Mouse (Mus musculus) limb, embryonic 13.5 days (tissue): Measurements from ENCODE around the gene Stim1. TPM values are rescaled to one million over a fixed set of nuclear protein-coding genes. Genes with fewer than 3 reads are reported as not detected.
"Not testable (repeated sequence)": the region's sequence is repeated elsewhere in the genome, so short reads cannot be mapped to it uniquely, and the experiment has no call there.

ENCODE experiments used
- ATAC-seq: fragments of 200-750 bp; cut with Nextera tagmentation; 2 replicates; pipeline ENCODE4 v1.8.0; 2017; ENCODE audit warnings: low read depth, moderate number of reproducible peaks, moderate TSS enrichment; ENCODE audit not compliant: low FRiP score
- H3K27ac ChIP-seq: fragments of 300-500 bp; sonication (generic); 2 replicates; pipeline ENCODE4 v1.5.1; 2015; ENCODE audit warnings: inconsistent platforms, mild to moderate bottlenecking, moderate library complexity
- H3K27me3 ChIP-seq: fragments of 300-500 bp; sonication (generic); 2 replicates; pipeline ENCODE4 v1.6.1; 2015; ENCODE audit warnings: mild to moderate bottlenecking, inconsistent platforms
- H3K36me3 ChIP-seq: fragments of 300-500 bp; sonication (generic); 2 replicates; pipeline ENCODE4 v1.6.1; 2015; ENCODE audit warnings: inconsistent platforms, mild to moderate bottlenecking, moderate library complexity
- H3K4me1 ChIP-seq: fragments of 300-500 bp; sonication (generic); 2 replicates; pipeline ENCODE4 v1.6.1; 2015; ENCODE audit warnings: inconsistent platforms
- H3K4me2 ChIP-seq: fragments of 300-500 bp; sonication (generic); replicated peaks from 2 replicates; pipeline ENCODE4 v1.6.1; 2015; ENCODE audit warnings: inconsistent platforms, mild to moderate bottlenecking, moderate library complexity
- H3K4me3 ChIP-seq: fragments of 300-500 bp; sonication (generic); 2 replicates; pipeline ENCODE4 v1.5.1; 2015; ENCODE audit warnings: moderate library complexity, mild to moderate bottlenecking, inconsistent platforms
- H3K9ac ChIP-seq: fragments of 300-500 bp; sonication (generic); 2 replicates; pipeline ENCODE4 v1.6.1; 2015; ENCODE audit warnings: mild to moderate bottlenecking, inconsistent platforms
- H3K9me3 ChIP-seq: fragments of 300-500 bp; sonication (generic); 2 replicates; pipeline ENCODE4 v1.6.1; 2016; ENCODE audit warnings: inconsistent platforms
- WGBS: fragments of 180-500 bp; shearing (Covaris S2); methylation state at CpG from one replicate; pipeline ENCODE4 v1.1.7; 2015; 5-methylcytosine and 5-hydroxymethylcytosine counted together
- polyA plus RNA-seq: library from polyadenylated mRNA; unstranded; fragments of >200 nt; fragmentation: Nextera tagmentation; extraction: Ambion mirVana; gene quantifications from 2 replicates; pipeline ENCODE4 v1.2.1, GENCODE M21; 2015

Gene Stim1
- polyA plus RNA-seq, 1 experiment from 2014 or later, result 23.7 TPM

GRCm38 (mm10) chr7:102253631-102254030 is 14.0 kb upstream of the Stim1 start:
- ATAC-seq, result no peak
- 91% methylated on average over 1 of the region's 1 CpGs for WGBS
- no peak overlapping the region for H3K9ac ChIP-seq

GRCm38 (mm10) chr7:102255954-102256353 is 11.7 kb upstream of the Stim1 start, which contains the start of gene Rhog:
Gene Rhog (minus strand): TSS chr7:102256054.
- Histone ChIP-seq H3K36me3 (no peaks in the 10 kb centered on the region), H3K9me3 (no peaks in the 10 kb centered on the region), H3K4me3 (no peak within 1 kb of the TSS), H3K27ac (no peak within 1 kb of the TSS), H3K27me3 (no peaks in the 10 kb centered on the region), H3K4me1 (peaks cover 4% of the 10 kb centered on the region; the same call in 1 of the 2 replicates), H3K4me2 (no peak within 1 kb of the TSS), H3K9ac (no peak within 1 kb of the TSS)
- no peak for ATAC-seq
- 70% methylated on average over 3 of the region's 3 CpGs for WGBS

More at GRCm38 (mm10) chr7:102253631-102254030, 14.0 kb upstream of the Stim1 start:
- Histone ChIP-seq H3K4me3 (no peak overlapping the region), H3K27ac (no peak overlapping the region), H3K27me3 (no peaks in the 10 kb centered on the region), H3K36me3 (no peaks in the 10 kb centered on the region), H3K4me1 (peaks cover 10% of the 10 kb centered on the region), H3K4me2 (no peak overlapping the region), H3K9me3 (no peaks in the 10 kb centered on the region)

GRCm38 (mm10) chr7:102256636-102257035 is 11.0 kb upstream of the Stim1 start:
- no peaks in the 10 kb centered on the region for H3K9me3 ChIP-seq
- H3K27me3 ChIP-seq, result no peaks in the 10 kb centered on the region
- no peaks in the 10 kb centered on the region for H3K4me1 ChIP-seq
- no peak overlapping the region for H3K4me3 ChIP-seq
- ATAC-seq, result no peak
- H3K27ac ChIP-seq, result no peak overlapping the region
- 74% methylated on average over 3 of the region's 3 CpGs for WGBS
- no peak overlapping the region for H3K9ac ChIP-seq
- H3K36me3 ChIP-seq, result no peaks in the 10 kb centered on the region
- no peak overlapping the region for H3K4me2 ChIP-seq

- Histone ChIP-seq H3K27me3 (no peaks in the 10 kb centered on the region), H3K4me2 (no peak overlapping the region), H3K27ac (no peak overlapping the region), H3K36me3 (no peaks in the 10 kb centered on the region), H3K4me1 (no peaks in the 10 kb centered on the region), H3K4me3 (no peak overlapping the region), H3K9ac (no peak overlapping the region), H3K9me3 (no peaks in the 10 kb centered on the region)
- ATAC-seq, result peak; percentile 70
- WGBS, result 23% methylated on average over 4 of the region's 4 CpGs
Observed at GRCm38 (mm10) chr7:102258189-102258588, 9.4 kb upstream of the Stim1 start.

- Histone ChIP-seq H3K4me2 (no peak overlapping the region), H3K4me3 (no peak overlapping the region), H3K9me3 (no peaks in the 10 kb centered on the region), H3K4me1 (no peaks in the 10 kb centered on the region), H3K27ac (no peak overlapping the region), H3K36me3 (no peaks in the 10 kb centered on the region), H3K27me3 (no peaks in the 10 kb centered on the region), H3K9ac (no peak overlapping the region)
- 68% methylated on average over 3 of the region's 3 CpGs for WGBS
- no peak for ATAC-seq
Observed at GRCm38 (mm10) chr7:102258753-102259152, 8.9 kb upstream of the Stim1 start.

GRCm38 (mm10) chr7:102259716-102260479 is 7.7 kb upstream of the Stim1 start:
- Histone ChIP-seq H3K9me3 (no peaks in the 10 kb centered on the region), H3K9ac (no peak overlapping the region), H3K4me2 (no peak overlapping the region), H3K4me1 (no peaks in the 10 kb centered on the region), H3K4me3 (no peak overlapping the region), H3K36me3 (no peaks in the 10 kb centered on the region), H3K27ac (no peak overlapping the region), H3K27me3 (no peaks in the 10 kb centered on the region)
- WGBS, result 79% methylated on average over 10 of the region's 10 CpGs
- ATAC-seq, result no peak

- H3K9ac ChIP-seq, result no peak overlapping the region
- no peaks in the 10 kb centered on the region for H3K27me3 ChIP-seq
- H3K9me3 ChIP-seq, result no peaks in the 10 kb centered on the region
- 69% methylated on average over 1 of the region's 1 CpGs for WGBS
- H3K4me2 ChIP-seq, result no peak overlapping the region
- ATAC-seq, result no peak
- no peaks in the 10 kb centered on the region for H3K36me3 ChIP-seq
- no peak overlapping the region for H3K4me3 ChIP-seq
- H3K4me1 ChIP-seq, result no peaks in the 10 kb centered on the region
- no peak overlapping the region for H3K27ac ChIP-seq
Observed at GRCm38 (mm10) chr7:102260518-102260917, 7.1 kb upstream of the Stim1 start.

GRCm38 (mm10) chr7:102263020-102263419 is 4.6 kb upstream of the Stim1 start:
- no peaks in the 10 kb centered on the region for H3K9me3 ChIP-seq
- 91% methylated on average over 2 of the region's 2 CpGs for WGBS
- no peaks in the 10 kb centered on the region for H3K27me3 ChIP-seq
- H3K36me3 ChIP-seq, result no peaks in the 10 kb centered on the region
- ATAC-seq, result no peak
- no peak overlapping the region for H3K9ac ChIP-seq
- no peak overlapping the region for H3K4me2 ChIP-seq
- no peak overlapping the region for H3K4me3 ChIP-seq
- H3K27ac ChIP-seq, result no peak overlapping the region
- no peaks in the 10 kb centered on the region for H3K4me1 ChIP-seq

- H3K4me3 ChIP-seq, H3K36me3 ChIP-seq, H3K27me3 ChIP-seq, ATAC-seq, H3K9me3 ChIP-seq, H3K27ac ChIP-seq, H3K9ac ChIP-seq, H3K4me2 ChIP-seq: not testable (repeated sequence)
- H3K4me1 ChIP-seq, result peaks cover 11% of the 10 kb centered on the region
- 86% methylated on average over 10 of the region's 10 CpGs for WGBS
Observed at GRCm38 (mm10) chr7:102266021-102266400, 1.6 kb upstream of the Stim1 start.

- ATAC-seq, result peak; percentile 21
- Histone ChIP-seq H3K4me2 (peak overlapping the region; percentile 92), H3K36me3 (no peaks in the 10 kb centered on the region), H3K27ac (no peak overlapping the region), H3K4me1 (peaks cover 11% of the 10 kb centered on the region), H3K9me3 (no peaks in the 10 kb centered on the region), H3K4me3 (peak overlapping the region; percentile 81), H3K9ac (no peak overlapping the region), H3K27me3 (no peaks in the 10 kb centered on the region)
- 41% methylated on average over 14 of the region's 14 CpGs for WGBS
Observed at GRCm38 (mm10) chr7:102266401-102267042, 1.1 kb upstream of the Stim1 start.

- 0% methylated on average over 33 of the region's 34 CpGs for WGBS
- Histone ChIP-seq H3K27ac (peak overlapping the region; percentile 65; the same call in 1 of the 2 replicates), H3K36me3 (no peaks in the 10 kb centered on the region), H3K4me3 (peak overlapping the region; percentile 81), H3K27me3 (no peaks in the 10 kb centered on the region), H3K9ac (peak overlapping the region; percentile 82), H3K4me2 (peak overlapping the region; percentile 92), H3K4me1 (peaks cover 11% of the 10 kb centered on the region), H3K9me3 (no peaks in the 10 kb centered on the region)
- peak; percentile 90 for ATAC-seq
Observed at GRCm38 (mm10) chr7:102267113-102267579, 460 bp upstream of the Stim1 start.

- WGBS, result 6% methylated on average over 12 of the region's 12 CpGs
- H3K4me3 ChIP-seq, result peak overlapping the region; percentile 81
Observed at GRCm38 (mm10) chr7:102268395-102268748, 766 bp downstream of the Stim1 start.

More at GRCm38 (mm10) chr7:102268395-102268748, 766 bp downstream of the Stim1 start:
- H3K36me3 ChIP-seq, result no peaks in the 10 kb centered on the region
- no peaks in the 10 kb centered on the region for H3K9me3 ChIP-seq
- peak overlapping the region; percentile 92 for H3K4me2 ChIP-seq
- peaks cover 11% of the 10 kb centered on the region for H3K4me1 ChIP-seq
- H3K27me3 ChIP-seq, result no peaks in the 10 kb centered on the region
- peak overlapping the region; percentile 82 for H3K9ac ChIP-seq
- H3K27ac ChIP-seq, result no peak overlapping the region
- no peak for ATAC-seq
